In the genomic region with DNA sequence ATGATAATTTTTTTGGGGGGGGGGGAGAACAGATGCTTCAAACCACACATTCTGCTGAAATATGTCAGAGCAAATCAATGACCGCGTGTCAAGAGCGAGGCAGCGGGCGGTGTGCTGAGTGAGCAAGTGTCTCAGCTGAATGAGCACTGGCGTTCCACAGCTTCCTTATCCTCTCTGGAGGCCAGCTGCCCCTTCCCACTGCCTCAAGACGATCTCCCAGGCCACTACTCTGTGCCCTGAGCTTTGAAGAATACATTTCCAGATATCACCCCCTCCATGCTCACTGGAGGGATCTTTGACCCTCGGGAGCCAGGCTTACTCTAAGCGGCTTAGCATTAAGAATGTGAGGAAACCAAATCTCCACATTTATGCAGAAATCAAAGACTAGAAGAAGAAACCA, we compare ENCODE assay signal across 18 mouse cellular contexts. TPM values are rescaled to one million over a fixed set of nuclear protein-coding genes. Genes with fewer than 3 reads are reported as not detected.
DNase-seq lines count a peak whose midpoint lies in the region; ATAC-seq and TF ChIP-seq lines count a peak whose summit lies in the region.
"Had no signal": no experiment of that assay in that cellular context is flagged by ENCODE, and none has a peak within 500 bp of the region (broad histone marks: within the 10 kb centered on the region; RNA-seq: fewer than 3 reads in every experiment).

No protein-coding gene starts in this region.

- no peak overlapping the region for H3K4me3 ChIP-seq in embryonic facial prominence, embryonic 14.5 days (ENCODE audit: low read depth, low read length)
- no peak overlapping the region for H3K4me3 ChIP-seq in embryonic facial prominence, embryonic 10.5 days
- no peak overlapping the region for H3K4me3 ChIP-seq in kidney, adult 2 months (ENCODE audit: insufficient read depth, low read depth, low read length)
- no peak overlapping the region for H3K4me3 ChIP-seq in midbrain, postnatal 0 days (ENCODE audit: low read depth, low read length)
- H3K4me3 ChIP-seq: gastrocnemius, adult 2 months; limb, embryonic 10.5 days; liver, embryonic 13.5 days; lung, embryonic 15.5 days had no signal

- no peak overlapping the region for H3K4me2 ChIP-seq in embryonic facial prominence, embryonic 14.5 days (ENCODE audit: low read depth, low read length)
- no peak overlapping the region; the same call in 1 of the 2 replicates for H3K4me2 ChIP-seq in midbrain, postnatal 0 days (ENCODE audit: low read depth, low read length, poor library complexity, severe bottlenecking)
- H3K4me2 ChIP-seq: liver, embryonic 13.5 days; lung, embryonic 15.5 days had no signal

- H3K36me3 ChIP-seq in embryonic facial prominence, embryonic 14.5 days (ENCODE audit: control insufficient read depth, insufficient read depth, low read length) = no peaks in the 10 kb centered on the region
- no peaks in the 10 kb centered on the region for H3K36me3 ChIP-seq in embryonic facial prominence, embryonic 10.5 days (replicated peaks)
- H3K36me3 ChIP-seq in kidney, adult 2 months (ENCODE audit: control insufficient read depth, insufficient read depth, low read length) = no peaks in the 10 kb centered on the region
- no peaks in the 10 kb centered on the region for H3K36me3 ChIP-seq in midbrain, postnatal 0 days (ENCODE audit: insufficient read depth, low read length)
- H3K36me3 ChIP-seq: G1E; limb, embryonic 10.5 days; liver, embryonic 13.5 days; lung, embryonic 15.5 days had no signal

- H3K4me1 ChIP-seq in embryonic facial prominence, embryonic 14.5 days (ENCODE audit: control insufficient read depth, insufficient read depth, low read length) = no peaks in the 10 kb centered on the region
- peaks cover 7% of the 10 kb centered on the region; the same call in 1 of the 2 replicates for H3K4me1 ChIP-seq in embryonic facial prominence, embryonic 10.5 days
- H3K4me1 ChIP-seq in kidney, adult 2 months (ENCODE audit: control insufficient read depth, insufficient read depth, low read length) = peaks cover 6% of the 10 kb centered on the region; the same call in 1 of the 2 replicates
- no peaks in the 10 kb centered on the region; the same call in 1 of the 2 replicates for H3K4me1 ChIP-seq in midbrain, postnatal 0 days (ENCODE audit: insufficient read depth, low read length)
- H3K4me1 ChIP-seq: liver, embryonic 13.5 days; lung, embryonic 15.5 days had no signal

- ATAC-seq in embryonic facial prominence, embryonic 14.5 days (ENCODE audit: low read depth) = no peak
- no peak for ATAC-seq in midbrain, postnatal 0 days (ENCODE audit: low FRiP score)
- no peak for ATAC-seq in erythroblast, adult 5-6 weeks (replicated peaks; ENCODE audit: low FRiP score, poor library complexity, severe bottlenecking)
- ATAC-seq: CD4-positive, CD25-positive, alpha-beta regulatory T cell, adult 4 months had no signal

- TF ChIP-seq POLR2A in kidney, adult 2 months (IDR thresholded peaks at IDR 0.05; ENCODE audit: low read depth, low read length) = no peak

- no peak for TF ChIP-seq CTCF in kidney, adult 2 months (conservative IDR thresholded peaks at IDR 0.05; ENCODE audit: insufficient read depth, insufficient read length, low read depth, low read length)
- TF ChIP-seq CTCF in midbrain, postnatal 0 days (IDR thresholded peaks at IDR 0.05) = no peak

- H3K9ac ChIP-seq in embryonic facial prominence, embryonic 14.5 days (ENCODE audit: low read depth, low read length) = no peak overlapping the region
- H3K9ac ChIP-seq in midbrain, postnatal 0 days (replicated peaks; ENCODE audit: low read length, poor library complexity, severe bottlenecking) = no peak overlapping the region
- H3K9ac ChIP-seq: liver, embryonic 13.5 days; lung, embryonic 15.5 days had no signal

- no peak overlapping the region for H3K27ac ChIP-seq in embryonic facial prominence, embryonic 14.5 days (replicated peaks; ENCODE audit: low read depth, low read length)
- no peak overlapping the region for H3K27ac ChIP-seq in embryonic facial prominence, embryonic 10.5 days (replicated peaks)
- no peak overlapping the region for H3K27ac ChIP-seq in kidney, adult 2 months (ENCODE audit: insufficient read depth, low read depth, low read length)
- no peak overlapping the region for H3K27ac ChIP-seq in midbrain, postnatal 0 days (ENCODE audit: low read depth, low read length)
- H3K27ac ChIP-seq: gastrocnemius, adult 2 months; limb, embryonic 10.5 days; liver, embryonic 13.5 days; lung, embryonic 15.5 days had no signal

- no peaks in the 10 kb centered on the region for H3K9me3 ChIP-seq in embryonic facial prominence, embryonic 14.5 days (ENCODE audit: control insufficient read depth, low read length)
- no peaks in the 10 kb centered on the region for H3K9me3 ChIP-seq in embryonic facial prominence, embryonic 10.5 days
- H3K9me3 ChIP-seq in midbrain, postnatal 0 days (ENCODE audit: low read length) = no peaks in the 10 kb centered on the region
- H3K9me3 ChIP-seq: limb, embryonic 10.5 days; liver, embryonic 13.5 days; lung, embryonic 15.5 days had no signal

- peak; percentile 23 for DNase-seq in embryonic facial prominence, embryonic 14.5 days (ENCODE audit: low spot score)
- DNase-seq in embryonic facial prominence, embryonic 10.5 days (ENCODE audit: low spot score) = no peak
- peak; percentile 70 for DNase-seq in kidney, adult 2 months
- peak; percentile 26 to 53 for DNase-seq in kidney, postnatal 4 days
- DNase-seq in midbrain, postnatal 0 days (ENCODE audit: low spot score) = peak; percentile 42
- DNase-seq in c-Kit-positive CD71-positive TER-119-positive erythroid progenitor cells, embryonic 14.5 days (ENCODE audit: low spot score) = no peak
- DNase-seq in lung, postnatal 4 days = no peak
- DNase-seq: cerebellum, adult 11 months; cerebellum, postnatal 36 days; gastrocnemius, adult 2 months; heart, postnatal 4 days; liver, embryonic 13.5 days; right cerebral cortex, postnatal 4 days had no signal

- 42% methylated on average over 9 of the region's 9 CpGs for WGBS in embryonic facial prominence, embryonic 14.5 days
- 72% methylated on average over 9 of the region's 9 CpGs for WGBS in embryonic facial prominence, embryonic 10.5 days
- WGBS in kidney, adult 2 months = 33% methylated on average over 9 of the region's 9 CpGs
- 30% methylated on average over 9 of the region's 9 CpGs for WGBS in midbrain, postnatal 0 days

- no peaks in the 10 kb centered on the region for H3K27me3 ChIP-seq in embryonic facial prominence, embryonic 14.5 days (replicated peaks; ENCODE audit: control insufficient read depth, insufficient read depth, low read length)
- H3K27me3 ChIP-seq in embryonic facial prominence, embryonic 10.5 days (replicated peaks; ENCODE audit: low read depth, poor library complexity, severe bottlenecking) = 0 out of 2 replicates have a peak, but pooled peaks cover under 1% of the 10 kb centered on the region
- no peaks in the 10 kb centered on the region for H3K27me3 ChIP-seq in kidney, adult 2 months (replicated peaks; ENCODE audit: control insufficient read depth, insufficient read depth, low read length)
- H3K27me3 ChIP-seq in midbrain, postnatal 0 days (ENCODE audit: insufficient read depth, low read length) = no peaks in the 10 kb centered on the region
- H3K27me3 ChIP-seq: liver, embryonic 13.5 days; lung, embryonic 15.5 days had no signal

RNA-seq across cellular contexts. Expression of a gene that starts 59.2 kb away (rescaled TPM):
- 1.5 and 1.6 TPM in 2 replicates for polyA plus RNA-seq in embryonic facial prominence, embryonic 14.5 days (2014; fragmentation: Nextera tagmentation; extraction: Ambion mirVana)
- 1.7 and 2.3 TPM in 2 replicates for polyA plus RNA-seq in embryonic facial prominence, embryonic 10.5 days (2016; fragmentation: Nextera tagmentation; extraction: Ambion mirVana)
- polyA plus RNA-seq in kidney, adult 2 months (2012; rRNA removed) = 0.46 and 0.58 TPM in 2 replicates
- 6.1 and 8.7 TPM in 2 replicates for total RNA-seq in midbrain, postnatal 0 days (2014; rRNA removed)
- polyA plus RNA-seq in midbrain, postnatal 0 days (2015; fragmentation: Nextera tagmentation; extraction: Ambion mirVana) = 0.77 and 1.4 TPM in 2 replicates
- not detected in 2 replicates for total RNA-seq in erythroblast, adult 5-6 weeks (2015; ENCODE audit: low replicate concordance)
- total RNA-seq in erythroblast, adult 5-6 weeks (2017; ENCODE audit: low replicate concordance) = 1.3 and 1.6 TPM in 2 replicates
- total RNA-seq: G1E had no signal
- polyA plus RNA-seq: G1E had no signal

Comparison
In these comparisons a context has a peak if more than half of its experiments do, and no peak if none do; other contexts are left out.
1. DNase-seq: peak in embryonic facial prominence, embryonic 14.5 days (single experiment), kidney, adult 2 months (single experiment), kidney, postnatal 4 days (2 of 2) and midbrain, postnatal 0 days (single experiment); none in embryonic facial prominence, embryonic 10.5 days (single experiment), c-Kit-positive CD71-positive TER-119-positive erythroid progenitor cells, embryonic 14.5 days (single experiment) and lung, postnatal 4 days (0 of 2).